Mouse (Mus musculus) spleen, adult 2 months (tissue): ENCODE measurements around the gene Arid1b. TPM values are rescaled to one million over a fixed set of nuclear protein-coding genes. Genes with fewer than 3 reads are reported as not detected.

Experiments used
- DNase-seq, 2 experiments: peaks; one replicate each; pipeline versions ENCODE4 v3.0.0 to v3.0.0-alpha.2; 2012 to 2021; ENCODE audit warnings: low spot score in 2 of 2, low read depth in 1 of 2
- H3K27ac ChIP-seq: fragments of 200-500 bp; 2 replicates; pipeline ENCODE4 v1.5.1; 2012; ENCODE audit warnings: low read length, inconsistent platforms; ENCODE audit not compliant: insufficient read depth
- H3K27me3 ChIP-seq: fragments of 200-500 bp; 2 replicates; pipeline ENCODE4 v1.6.1; 2012; ENCODE audit warnings: mild to moderate bottlenecking, moderate library complexity, low read length, inconsistent platforms; ENCODE audit not compliant: control insufficient read depth, insufficient read depth
- H3K36me3 ChIP-seq: fragments of 200-500 bp; 2 replicates; pipeline ENCODE4 v1.6.1; 2012; ENCODE audit warnings: mild to moderate bottlenecking, low read length, inconsistent platforms; ENCODE audit not compliant: control insufficient read depth, insufficient read depth
- H3K4me1 ChIP-seq: fragments of 200-500 bp; 2 replicates; pipeline ENCODE4 v1.6.1; 2011; ENCODE audit warnings: inconsistent platforms; ENCODE audit not compliant: control insufficient read depth, insufficient read depth, insufficient read length
- H3K4me3 ChIP-seq: fragments of 200-500 bp; 2 replicates; pipeline ENCODE4 v1.5.1; 2011; ENCODE audit warnings: mild to moderate bottlenecking, inconsistent platforms; ENCODE audit not compliant: insufficient read depth, insufficient read length; ENCODE audit errors: extremely low read depth
- CTCF ChIP-seq: fragments of 200-500 bp; IDR thresholded peaks from 2 replicates; pipeline ENCODE4 v1.5.1; 2011; ENCODE audit warnings: mild to moderate bottlenecking, inconsistent platforms; ENCODE audit not compliant: insufficient read depth, insufficient read length, insufficient replicate concordance; ENCODE audit errors: extremely low read depth
- POLR2A ChIP-seq: fragments of 200-500 bp; IDR thresholded peaks from 2 replicates; pipeline ENCODE4 v1.6.1; 2011; ENCODE audit warnings: low read depth, low read length, inconsistent platforms
- WGBS: fragments of 180-500 bp; shearing (Covaris S2); methylation state at CpG from one replicate; pipeline ENCODE4 v1.1.7; 2018; 5-methylcytosine and 5-hydroxymethylcytosine counted together
- polyA plus RNA-seq: library from polyadenylated mRNA; depleted of rRNA; stranded (reverse); fragments of >200 nt; gene quantifications from 2 replicates; pipeline ENCODE4 v1.2.3, GENCODE M21; 2012

The Arid1b gene
- polyA plus RNA-seq, 1 experiment: 53.5 TPM

DNA sequence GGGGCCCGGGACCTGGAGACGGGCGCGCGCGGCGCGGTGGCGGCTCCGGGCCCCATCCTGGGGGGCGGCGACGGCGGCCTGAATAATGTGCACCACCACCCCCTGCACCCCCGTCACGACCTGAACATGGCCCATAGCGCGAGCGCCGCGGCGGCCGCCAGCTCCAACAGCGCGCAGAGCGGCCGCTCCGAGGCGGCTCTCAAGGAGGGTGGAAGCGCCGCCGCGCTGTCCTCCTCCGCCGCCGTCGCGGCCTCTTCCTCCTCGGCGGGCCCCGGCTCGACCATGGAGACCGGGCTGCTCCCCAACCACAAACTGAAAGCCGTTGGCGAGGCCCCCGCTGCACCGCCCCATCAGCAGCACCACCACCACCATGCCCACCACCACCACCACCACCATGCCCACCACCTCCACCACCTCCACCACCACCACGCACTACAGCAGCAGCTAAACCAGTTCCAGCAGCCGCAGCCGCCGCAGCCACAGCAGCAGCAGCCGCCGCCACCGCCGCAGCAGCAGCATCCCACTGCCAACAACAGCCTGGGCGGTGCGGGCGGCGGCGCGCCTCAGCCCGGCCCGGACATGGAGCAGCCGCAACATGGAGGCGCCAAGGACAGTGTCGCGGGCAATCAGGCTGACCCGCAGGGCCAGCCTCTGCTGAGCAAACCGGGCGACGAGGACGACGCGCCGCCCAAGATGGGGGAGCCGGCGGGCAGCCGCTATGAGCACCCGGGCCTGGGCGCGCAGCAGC is 855 bp downstream of the Arid1b start:
- 1% methylated on average over 76 of the region's 81 CpGs for WGBS
- Histone ChIP-seq H3K27ac (peak overlapping the region; percentile 99), H3K4me1 (peaks cover 4% of the 10 kb centered on the region), H3K27me3 (peaks cover 2% of the 10 kb centered on the region; the same call in 1 of the 2 replicates), H3K4me3 (peak overlapping the region; percentile 77), H3K36me3 (no peaks in the 10 kb centered on the region)
- DNase-seq: peak; percentile 44 to 59
- TF ChIP-seq POLR2A: no peak; the same call in 1 of the 2 replicates
- TF ChIP-seq CTCF: no peak

- Histone ChIP-seq H3K4me1 (peaks cover 4% of the 10 kb centered on the region), H3K27me3 (peaks cover 2% of the 10 kb centered on the region; the same call in 1 of the 2 replicates), H3K4me3 (peak overlapping the region; percentile 77), H3K36me3 (no peaks in the 10 kb centered on the region), H3K27ac (peak overlapping the region; percentile 99)
- peak in 1 of 2 experiments; percentile 69 for DNase-seq
- WGBS: 1% methylated on average over 41 of the region's 56 CpGs
- TF ChIP-seq CTCF (no peak), POLR2A (peak; percentile 63)
Observed at GRCm38 (mm10) chr17:4995561-4996051, 1.5 kb downstream of the Arid1b start.

- Histone ChIP-seq H3K27me3 (peaks cover 2% of the 10 kb centered on the region; the same call in 1 of the 2 replicates), H3K4me3 (peak overlapping the region; percentile 77), H3K36me3 (no peaks in the 10 kb centered on the region), H3K27ac (peak overlapping the region; percentile 99), H3K4me1 (peaks cover 8% of the 10 kb centered on the region)
- TF ChIP-seq CTCF (no peak), POLR2A (no peak)
- peak in 1 of 2 experiments; percentile 66 for DNase-seq
- under 1% methylated on average over 86 of the region's 95 CpGs for WGBS
Observed at GRCm38 (mm10) chr17:4996121-4996813, 2.1 kb downstream of the Arid1b start.

DNA sequence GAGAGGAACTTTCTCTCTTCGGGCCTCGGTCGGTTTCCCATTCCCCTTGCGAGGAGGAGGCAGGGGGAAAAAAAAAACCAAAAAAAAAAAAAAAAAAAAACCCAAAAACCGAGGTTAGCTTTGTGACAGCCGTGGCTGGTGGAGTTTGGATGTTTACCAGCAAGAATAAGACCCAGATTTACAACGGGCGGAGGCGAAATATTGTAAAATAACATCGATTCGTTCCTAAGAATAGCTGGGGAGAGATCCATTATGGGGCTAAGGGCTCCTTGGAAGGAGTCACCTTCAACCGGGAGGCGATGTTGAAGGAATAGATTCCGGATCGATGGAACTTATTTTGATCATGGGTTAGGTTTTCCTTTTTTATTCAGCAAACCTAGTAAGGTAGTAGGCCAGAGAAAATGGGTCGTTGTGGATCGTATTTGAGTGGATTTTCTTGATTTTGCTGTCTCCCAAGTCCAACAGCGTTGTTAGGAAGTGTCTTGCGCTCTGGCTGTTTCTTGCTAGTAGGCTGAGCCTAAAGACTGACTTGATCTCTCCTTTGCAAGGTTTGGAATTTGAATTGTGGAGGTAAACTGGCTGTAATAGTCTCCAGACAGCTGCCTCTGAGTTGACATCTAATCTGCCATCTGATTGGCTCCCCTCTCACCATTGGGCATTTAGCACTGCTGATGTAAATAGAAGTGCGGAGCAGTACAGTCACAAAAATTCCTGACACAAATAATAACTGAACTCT is 2.9 kb downstream of the Arid1b start:
- TF ChIP-seq POLR2A: no peak; the same call in 1 of the 2 replicates
- no peak for TF ChIP-seq CTCF
- Histone ChIP-seq H3K27me3 (peaks cover 2% of the 10 kb centered on the region; the same call in 1 of the 2 replicates), H3K4me1 (peaks cover 10% of the 10 kb centered on the region), H3K27ac (peak overlapping the region; percentile 99), H3K36me3 (no peaks in the 10 kb centered on the region), H3K4me3 (peak overlapping the region; percentile 77)
- no peak for DNase-seq
- WGBS: under 1% methylated on average over 20 of the region's 20 CpGs

- no peaks in the 10 kb centered on the region for H3K36me3 ChIP-seq
- TF ChIP-seq CTCF (no peak), POLR2A (no peak)
- peaks cover 13% of the 10 kb centered on the region for H3K4me1 ChIP-seq
- DNase-seq: no peak
- H3K4me3 ChIP-seq: no peak overlapping the region
- H3K27ac ChIP-seq: no peak overlapping the region
- peaks cover 2% of the 10 kb centered on the region; the same call in 1 of the 2 replicates for H3K27me3 ChIP-seq
- 21% methylated on average over 3 of the region's 3 CpGs for WGBS
Observed at GRCm38 (mm10) chr17:4997968-4998367, 3.8 kb downstream of the Arid1b start.

GRCm38 (mm10) chr17:4999256-4999655 is 5.1 kb downstream of the Arid1b start:
- H3K36me3 ChIP-seq: no peaks in the 10 kb centered on the region
- no peak overlapping the region for H3K27ac ChIP-seq
- DNase-seq: no peak
- 38% methylated on average over 1 of the region's 1 CpGs for WGBS
- TF ChIP-seq POLR2A (no peak), CTCF (no peak)
- peaks cover 23% of the 10 kb centered on the region for H3K4me1 ChIP-seq
- H3K4me3 ChIP-seq: no peak overlapping the region
- peaks cover 2% of the 10 kb centered on the region; the same call in 1 of the 2 replicates for H3K27me3 ChIP-seq
